Mouse (Mus musculus) cerebellum, postnatal 14 days (tissue): ENCODE data around the gene Skint4.

Experiments used
- DNase-seq, 2 experiments: peaks; one replicate each; pipeline ENCODE4 v3.0.0; 2021; ENCODE audit warnings: mixed read lengths in 2 of 2

Gene Skint4

GRCm38 (mm10) chr4:112071716-112072115 is at the start of gene Skint4:
Skint4 (plus strand) TSS chr4:112072016.
- DNase-seq = no peak
